Mouse (Mus musculus) forebrain, embryonic 13.5 days (tissue): ENCODE measurements around the gene Phactr2. TPM values are rescaled to one million over a fixed set of nuclear protein-coding genes. Genes with fewer than 3 reads are reported as not detected.

Experiments used
- polyA plus RNA-seq: library from polyadenylated mRNA; unstranded; fragments of >200 nt; fragmentation: Nextera tagmentation; extraction: Ambion mirVana; gene quantifications from 2 replicates; pipeline ENCODE4 v1.2.1, GENCODE M21; 2015

The Phactr2 gene
- polyA plus RNA-seq, 1 experiment from 2014 or later = 8.5 TPM

Other genes with a start within 250 kb of the Phactr2 start
- gene Fuca2, start 25.1 kb upstream of the Phactr2 start, polyA plus RNA-seq = 16.8 and 18.2 TPM in 2 replicates
- gene Adat2, start 78.5 kb upstream of the Phactr2 start, polyA plus RNA-seq = 3.0 TPM in 2 replicates
- 22.9 and 23.8 TPM in 2 replicates for gene Pex3, start 78.7 kb upstream of the Phactr2 start, polyA plus RNA-seq